ENCODE assay signal across 20 mouse cellular contexts in the genomic region with DNA sequence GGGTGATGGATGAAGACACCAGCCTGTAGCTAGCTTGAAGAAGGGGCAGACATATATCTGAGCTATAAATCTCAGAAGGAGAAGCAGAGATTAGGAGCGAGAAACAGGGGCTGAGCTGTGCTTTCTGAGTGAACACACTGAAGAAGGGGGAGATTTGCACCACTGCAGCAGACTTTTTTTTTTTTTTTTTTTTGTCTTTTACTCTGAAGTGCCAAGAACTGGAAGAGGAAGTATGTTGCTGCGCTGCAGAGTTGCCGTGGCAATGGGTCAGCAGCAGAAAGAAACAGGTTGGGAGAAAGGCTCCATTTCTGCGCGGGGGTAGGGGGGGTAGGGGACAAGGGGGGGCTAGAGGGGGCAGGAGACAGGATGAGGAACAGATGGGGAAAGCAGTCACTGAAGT. TPM values are rescaled to one million over a fixed set of nuclear protein-coding genes. Genes with fewer than 3 reads are reported as not detected.
DNase-seq lines count a peak whose midpoint lies in the region; ATAC-seq and TF ChIP-seq lines count a peak whose summit lies in the region.
"Had no signal": no experiment of that assay in that cellular context is flagged by ENCODE, and none has a peak within 500 bp of the region (broad histone marks: within the 10 kb centered on the region; RNA-seq: fewer than 3 reads in every experiment).

No protein-coding gene starts in this region.

- H3K9me3 ChIP-seq in hindbrain, postnatal 0 days (ENCODE audit: low read length): no peaks in the 10 kb centered on the region
- H3K9me3 ChIP-seq in hindbrain, embryonic 10.5 days: no peaks in the 10 kb centered on the region
- H3K9me3 ChIP-seq: embryonic facial prominence, embryonic 12.5 days; hindbrain, embryonic 12.5 days; intestine, embryonic 15.5 days; neural tube, embryonic 13.5 days had no signal

- TF ChIP-seq CTCF in hindbrain, postnatal 0 days (IDR thresholded peaks at IDR 0.05; ENCODE audit: low read depth): no peak

- DNase-seq in hindbrain, postnatal 0 days (ENCODE audit: low spot score): no peak
- no peak for DNase-seq in hindbrain, embryonic 10.5 days (ENCODE audit: low spot score)
- peak; percentile 45 to 56 for DNase-seq in B cell, adult 2 months
- DNase-seq in MEL-GATA-1-ER (ENCODE audit: extremely low read depth, low read depth): peak; percentile 46
- DNase-seq in urinary bladder, postnatal 10 days (ENCODE audit: low spot score): no peak
- no peak for DNase-seq in ovary, postnatal 14 days (ENCODE audit: low spot score)
- no peak for DNase-seq in layer of hippocampus, postnatal 25 days (ENCODE audit: extremely low spot score in 1 of 2, low spot score in 1 of 2)
- DNase-seq: cerebellum, adult 2 months had no signal

- ATAC-seq in hindbrain, postnatal 0 days: peak; percentile 40; the same call in 1 of the 2 replicates
- 0 out of 2 replicates have a peak, but pooled peaks have one; percentile 44 for ATAC-seq in megakaryocyte, adult 5-6 weeks (ENCODE audit: poor library complexity, severe bottlenecking)
- ATAC-seq: intestine, embryonic 15.5 days; Patski had no signal

- no peak overlapping the region for H3K9ac ChIP-seq in hindbrain, postnatal 0 days (replicated peaks; ENCODE audit: low read length)
- H3K9ac ChIP-seq: embryonic facial prominence, embryonic 12.5 days; hindbrain, embryonic 12.5 days; intestine, embryonic 15.5 days; neural tube, embryonic 13.5 days had no signal

- no peak overlapping the region for H3K4me3 ChIP-seq in hindbrain, postnatal 0 days (ENCODE audit: low read length)
- no peak overlapping the region for H3K4me3 ChIP-seq in hindbrain, embryonic 10.5 days
- H3K4me3 ChIP-seq: embryonic facial prominence, embryonic 12.5 days; hindbrain, embryonic 12.5 days; intestine, embryonic 15.5 days; layer of hippocampus, adult 2 months; left cerebral cortex, adult 2 months; neural tube, embryonic 13.5 days had no signal

- H3K4me2 ChIP-seq in hindbrain, postnatal 0 days (ENCODE audit: low read depth, low read length): no peak overlapping the region
- H3K4me2 ChIP-seq: embryonic facial prominence, embryonic 12.5 days; hindbrain, embryonic 12.5 days; intestine, embryonic 15.5 days; neural tube, embryonic 13.5 days had no signal

- H3K36me3 ChIP-seq in hindbrain, postnatal 0 days (ENCODE audit: insufficient read depth, low read length): no peaks in the 10 kb centered on the region
- H3K36me3 ChIP-seq in hindbrain, embryonic 10.5 days: no peaks in the 10 kb centered on the region
- H3K36me3 ChIP-seq: embryonic facial prominence, embryonic 12.5 days; hindbrain, embryonic 12.5 days; intestine, embryonic 15.5 days; neural tube, embryonic 13.5 days had no signal

- WGBS in hindbrain, postnatal 0 days: 16% methylated on average over 5 of the region's 5 CpGs
- 37% methylated on average over 5 of the region's 5 CpGs for WGBS in hindbrain, embryonic 10.5 days

- H3K27ac ChIP-seq in hindbrain, postnatal 0 days: no peak overlapping the region
- H3K27ac ChIP-seq in hindbrain, embryonic 10.5 days: no peak overlapping the region
- H3K27ac ChIP-seq: embryonic facial prominence, embryonic 12.5 days; hindbrain, embryonic 12.5 days; intestine, embryonic 15.5 days; layer of hippocampus, adult 2 months; left cerebral cortex, adult 2 months; macrophage; neural tube, embryonic 13.5 days had no signal

- no peaks in the 10 kb centered on the region for H3K27me3 ChIP-seq in hindbrain, postnatal 0 days (ENCODE audit: insufficient read depth, low read length)
- H3K27me3 ChIP-seq in hindbrain, embryonic 10.5 days (ENCODE audit: insufficient read depth, poor library complexity, severe bottlenecking): peaks cover 9% of the 10 kb centered on the region; the same call in 1 of the 2 replicates
- H3K27me3 ChIP-seq: embryonic facial prominence, embryonic 12.5 days; hindbrain, embryonic 12.5 days; intestine, embryonic 15.5 days; neural tube, embryonic 13.5 days had no signal

- no peaks in the 10 kb centered on the region for H3K4me1 ChIP-seq in hindbrain, postnatal 0 days (ENCODE audit: insufficient read depth, low read length)
- H3K4me1 ChIP-seq in hindbrain, embryonic 10.5 days (replicated peaks): peaks cover 25% of the 10 kb centered on the region

RNA-seq across cellular contexts. Expression of a gene that starts 2.6 kb away (rescaled TPM):
- 1.0 TPM in 1 of 2 replicates, not detected in the other for total RNA-seq in hindbrain, postnatal 0 days (2014; rRNA removed)
- polyA plus RNA-seq in hindbrain, postnatal 0 days (2015; fragmentation: Nextera tagmentation; extraction: Ambion mirVana): 0.23 and 0.28 TPM in 2 replicates
- polyA plus RNA-seq in hindbrain, embryonic 10.5 days (2016; fragmentation: Nextera tagmentation; extraction: Ambion mirVana): not detected in 2 replicates
- total RNA-seq in megakaryocyte, adult 5-6 weeks (2015): not detected in 2 replicates
- not detected in 2 replicates for total RNA-seq in megakaryocyte, adult 5-6 weeks (2017)
- total RNA-seq in layer of hippocampus, postnatal 25 days (2021): 1 to 10 TPM; 3.0 to 4.2 TPM
- total RNA-seq: midbrain, postnatal 0 days had no signal
- polyA plus RNA-seq: heart, embryonic 14.5 days; limb, embryonic 14.5 days; macrophage; Patski had no signal

Comparison
In these comparisons a context has a peak if more than half of its experiments do, and no peak if none do; other contexts are left out.
1. DNase-seq: peak in B cell, adult 2 months (2 of 2) and MEL-GATA-1-ER (single experiment); none in hindbrain, postnatal 0 days (single experiment), hindbrain, embryonic 10.5 days (single experiment), urinary bladder, postnatal 10 days (single experiment), ovary, postnatal 14 days (single experiment) and layer of hippocampus, postnatal 25 days (0 of 2).